Mouse (Mus musculus) ES-Bruce4 (cell line): ENCODE results near the gene Taok1. TPM values are rescaled to one million over a fixed set of nuclear protein-coding genes. Genes with fewer than 3 reads are reported as not detected.
"Not testable (repeated sequence)": the region's sequence is repeated elsewhere in the genome, so short reads cannot be mapped to it uniquely, and the experiment has no call there.

Experiments
- H3K27ac ChIP-seq: 2 replicates; pipeline ENCODE4 v1.5.1; 2012; ENCODE audit warnings: low read length, inconsistent platforms; ENCODE audit not compliant: insufficient read depth
- H3K27me3 ChIP-seq: 2 replicates; pipeline ENCODE4 v1.6.1; 2012; ENCODE audit warnings: mild to moderate bottlenecking, low read length, inconsistent platforms; ENCODE audit not compliant: control insufficient read depth, poor library complexity, insufficient read depth, severe bottlenecking
- H3K36me3 ChIP-seq: 2 replicates; pipeline ENCODE4 v1.6.1; 2012; ENCODE audit warnings: inconsistent platforms, mild to moderate bottlenecking, low read length, moderate library complexity; ENCODE audit not compliant: control insufficient read depth, poor library complexity, insufficient read depth, severe bottlenecking
- H3K4me1 ChIP-seq: one replicate; pipeline ENCODE4 v1.8.1; 2011; ENCODE audit warnings: low read length; ENCODE audit not compliant: control insufficient read depth, insufficient read depth
- H3K4me3 ChIP-seq: 2 replicates; pipeline ENCODE4 v1.5.1; 2011; ENCODE audit warnings: low read depth, mild to moderate bottlenecking, low read length
- H3K9ac ChIP-seq: 2 replicates; pipeline ENCODE4 v1.6.1; 2012; ENCODE audit warnings: low read depth, mild to moderate bottlenecking, inconsistent platforms; ENCODE audit not compliant: poor library complexity, severe bottlenecking
- H3K9me3 ChIP-seq: replicated peaks from 2 replicates; pipeline ENCODE4 v1.6.1; 2012; ENCODE audit warnings: mild to moderate bottlenecking, low read length, inconsistent platforms; ENCODE audit not compliant: control insufficient read depth, poor library complexity, insufficient read depth, severe bottlenecking
- CTCF ChIP-seq: IDR thresholded peaks from one replicate; pipeline ENCODE4 v1.8.1; 2011; ENCODE audit warnings: low read depth, low read length
- EP300 ChIP-seq: IDR thresholded peaks from 2 replicates; pipeline ENCODE4 v1.6.1; 2011; ENCODE audit warnings: low read depth, low read length; ENCODE audit not compliant: insufficient read depth
- POLR2A ChIP-seq: IDR thresholded peaks from one replicate; pipeline ENCODE4 v1.8.1; 2011; ENCODE audit warnings: low read length; ENCODE audit not compliant: insufficient read depth
- polyA plus RNA-seq: library from polyadenylated mRNA; stranded (reverse); fragments of >200 nt; gene quantifications from 2 replicates; pipeline ENCODE4 v1.2.4, GENCODE M21; 2011; ENCODE audit warnings: low read depth; ENCODE audit not compliant: missing spikeins, insufficient read depth, insufficient read length

Taok1 gene
- 48.1 and 50.5 TPM in 2 replicates for polyA plus RNA-seq

GRCm38 (mm10) chr11:77607538-77608455 is at the start of gene Taok1:
Gene Taok1 (minus strand): TSS chr11:77607815.
- TF ChIP-seq POLR2A (peak; percentile 84), CTCF (no peak), EP300 (peak; percentile 35; the same call in 1 of the 2 replicates)
- peaks cover 1% of the 10 kb centered on the region for H3K4me1 ChIP-seq
- H3K27me3 ChIP-seq, result no peaks in the 10 kb centered on the region
- H3K4me3 ChIP-seq, result peak within 1 kb of the TSS; percentile 92
- H3K9me3 ChIP-seq, result no peaks in the 10 kb centered on the region
- peak within 1 kb of the TSS; percentile 98 for H3K9ac ChIP-seq
- H3K36me3 ChIP-seq, result peaks cover 7% of the 10 kb centered on the region; the same call in 1 of the 2 replicates
- H3K27ac ChIP-seq, result peak within 1 kb of the TSS; percentile 80

- H3K27ac ChIP-seq, H3K9me3 ChIP-seq, H3K27me3 ChIP-seq, H3K36me3 ChIP-seq, H3K4me3 ChIP-seq, H3K4me1 ChIP-seq, H3K9ac ChIP-seq: not testable (repeated sequence)
These were observed 46.0 kb upstream of the Taok1 start for GRCm38 (mm10) chr11:77653406-77654190.

GRCm38 (mm10) chr11:77652484-77652883 is 44.9 kb upstream of the Taok1 start:
- H3K4me3 ChIP-seq, result no peak overlapping the region
- no peaks in the 10 kb centered on the region for H3K9me3 ChIP-seq
- no peaks in the 10 kb centered on the region for H3K36me3 ChIP-seq
- no peak overlapping the region for H3K27ac ChIP-seq
- no peak for TF ChIP-seq CTCF
- no peak for TF ChIP-seq POLR2A
- TF ChIP-seq EP300, result no peak
- peaks cover under 1% of the 10 kb centered on the region for H3K4me1 ChIP-seq
- H3K9ac ChIP-seq, result no peak overlapping the region
- H3K27me3 ChIP-seq, result no peaks in the 10 kb centered on the region

- Histone ChIP-seq H3K4me3 (no peak overlapping the region), H3K36me3 (no peaks in the 10 kb centered on the region), H3K27ac (no peak overlapping the region), H3K9me3 (no peaks in the 10 kb centered on the region), H3K9ac (no peak overlapping the region), H3K27me3 (no peaks in the 10 kb centered on the region), H3K4me1 (no peaks in the 10 kb centered on the region)
- no peak for TF ChIP-seq EP300
- TF ChIP-seq POLR2A, result no peak
- no peak for TF ChIP-seq CTCF
These were observed 41.3 kb upstream of the Taok1 start for GRCm38 (mm10) chr11:77648878-77649277.

- Histone ChIP-seq H3K4me1 (no peaks in the 10 kb centered on the region), H3K4me3 (no peak overlapping the region), H3K9me3 (no peaks in the 10 kb centered on the region), H3K27me3 (no peaks in the 10 kb centered on the region), H3K27ac (no peak overlapping the region), H3K36me3 (no peaks in the 10 kb centered on the region), H3K9ac (no peak overlapping the region)
- TF ChIP-seq CTCF (no peak), POLR2A (no peak), EP300 (no peak)
These were observed 37.9 kb upstream of the Taok1 start for GRCm38 (mm10) chr11:77645481-77645880.
